In the genomic region with DNA sequence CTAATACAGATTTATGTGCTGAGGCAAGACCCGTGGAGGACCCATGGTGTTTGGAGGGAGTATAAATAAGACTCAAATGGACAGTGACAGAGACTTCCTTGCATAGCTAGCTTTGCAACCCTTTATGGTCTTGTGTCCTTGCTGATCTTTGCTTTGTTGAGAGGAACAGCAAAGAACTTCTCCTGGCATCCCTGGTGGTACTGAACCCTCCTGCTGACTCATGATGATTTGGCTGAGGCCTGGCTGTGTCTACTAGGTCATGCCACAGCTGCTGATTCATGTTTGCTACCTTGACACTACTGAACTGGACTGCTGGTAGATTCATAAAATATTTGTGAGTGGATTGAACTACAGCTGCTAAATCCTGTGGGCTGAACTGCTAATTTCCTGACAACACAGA, we compare ENCODE assay signal across 26 mouse cellular contexts.
DNase-seq lines count a peak whose midpoint lies in the region; ATAC-seq lines count a peak whose summit lies in the region.
"Had no signal": no experiment of that assay in that cellular context is flagged by ENCODE, and none has a peak within 500 bp of the region (broad histone marks: within the 10 kb centered on the region; RNA-seq: fewer than 3 reads in every experiment).

No protein-coding gene starts in this region.

- no peak overlapping the region for H3K27ac ChIP-seq in liver, embryonic 15.5 days (replicated peaks)
- no peak overlapping the region for H3K27ac ChIP-seq in liver, embryonic 11.5 days (ENCODE audit: low read depth, low read length)
- H3K27ac ChIP-seq: embryonic facial prominence, embryonic 10.5 days; embryonic facial prominence, embryonic 15.5 days; forebrain, embryonic 15.5 days; gastrocnemius, adult 2 months; hindbrain, embryonic 10.5 days; intestine, embryonic 15.5 days; kidney, postnatal 0 days; limb, embryonic 13.5 days; midbrain, embryonic 12.5 days; neural tube, embryonic 13.5 days had no signal

- H3K4me1 ChIP-seq in liver, embryonic 15.5 days (replicated peaks), result no peaks in the 10 kb centered on the region
- H3K4me1 ChIP-seq in liver, embryonic 11.5 days (replicated peaks; ENCODE audit: control insufficient read depth, insufficient read depth, low read length), result no peaks in the 10 kb centered on the region
- H3K4me1 ChIP-seq: embryonic facial prominence, embryonic 10.5 days; embryonic facial prominence, embryonic 15.5 days; forebrain, embryonic 15.5 days; hindbrain, embryonic 10.5 days; intestine, embryonic 15.5 days; limb, embryonic 13.5 days; midbrain, embryonic 12.5 days; neural tube, embryonic 13.5 days had no signal

- H3K4me2 ChIP-seq in liver, embryonic 15.5 days, result no peak overlapping the region
- H3K4me2 ChIP-seq in liver, embryonic 11.5 days, result no peak overlapping the region
- H3K4me2 ChIP-seq: embryonic facial prominence, embryonic 15.5 days; forebrain, embryonic 15.5 days; intestine, embryonic 15.5 days; limb, embryonic 13.5 days; midbrain, embryonic 12.5 days; neural tube, embryonic 13.5 days had no signal

- H3K9me3 ChIP-seq in liver, embryonic 15.5 days (replicated peaks), result no peaks in the 10 kb centered on the region
- H3K9me3 ChIP-seq in liver, embryonic 11.5 days (ENCODE audit: control insufficient read depth, low read length), result no peaks in the 10 kb centered on the region
- H3K9me3 ChIP-seq: embryonic facial prominence, embryonic 10.5 days; embryonic facial prominence, embryonic 15.5 days; forebrain, embryonic 15.5 days; G1E; hindbrain, embryonic 10.5 days; intestine, embryonic 15.5 days; limb, embryonic 13.5 days; megakaryocyte, embryonic 14.5 days; midbrain, embryonic 12.5 days; neural tube, embryonic 13.5 days had no signal

- no peaks in the 10 kb centered on the region for H3K27me3 ChIP-seq in liver, embryonic 15.5 days
- no peaks in the 10 kb centered on the region for H3K27me3 ChIP-seq in liver, embryonic 11.5 days (replicated peaks; ENCODE audit: control insufficient read depth, insufficient read depth, low read length)
- H3K27me3 ChIP-seq: embryonic facial prominence, embryonic 15.5 days; forebrain, embryonic 15.5 days; intestine, embryonic 15.5 days; limb, embryonic 13.5 days; megakaryocyte, embryonic 14.5 days; midbrain, embryonic 12.5 days; Patski had no signal

- 42% methylated on average over 1 of the region's 1 CpGs for WGBS in liver, embryonic 15.5 days (ENCODE audit: insufficient replicate concordance)
- WGBS in liver, embryonic 11.5 days, result 53% methylated on average over 1 of the region's 1 CpGs

- 0 out of 2 replicates have a peak, but pooled peaks have one; percentile 40 for ATAC-seq in liver, embryonic 15.5 days (ENCODE audit: insufficient read depth)
- no peak for ATAC-seq in liver, embryonic 11.5 days (replicated peaks; ENCODE audit: low FRiP score)
- 0 out of 2 replicates have a peak, but pooled peaks have one; percentile 52 for ATAC-seq in erythroblast, adult 5-6 weeks (replicated peaks; ENCODE audit: low FRiP score, poor library complexity, severe bottlenecking)
- ATAC-seq: forebrain, embryonic 15.5 days; hindbrain, embryonic 16.5 days; intestine, embryonic 15.5 days; Patski had no signal

- no peak overlapping the region for H3K4me3 ChIP-seq in liver, embryonic 15.5 days (replicated peaks)
- H3K4me3 ChIP-seq in liver, embryonic 11.5 days (ENCODE audit: low read depth, low read length), result no peak overlapping the region
- H3K4me3 ChIP-seq: embryonic facial prominence, embryonic 10.5 days; embryonic facial prominence, embryonic 15.5 days; forebrain, embryonic 15.5 days; gastrocnemius, adult 2 months; hindbrain, embryonic 10.5 days; intestine, embryonic 15.5 days; limb, embryonic 13.5 days; megakaryocyte, embryonic 14.5 days; midbrain, embryonic 12.5 days; neural tube, embryonic 13.5 days had no signal

- H3K9ac ChIP-seq in liver, embryonic 15.5 days, result no peak overlapping the region
- no peak overlapping the region for H3K9ac ChIP-seq in liver, embryonic 11.5 days (ENCODE audit: low read depth, low read length)
- H3K9ac ChIP-seq: embryonic facial prominence, embryonic 15.5 days; forebrain, embryonic 15.5 days; intestine, embryonic 15.5 days; limb, embryonic 13.5 days; midbrain, embryonic 12.5 days; neural tube, embryonic 13.5 days had no signal

- no peak for DNase-seq in liver, embryonic 11.5 days (ENCODE audit: low spot score)
- peak; percentile 55 for DNase-seq in adrenal gland, adult 8-10 months
- no peak for DNase-seq in gastrocnemius, postnatal 4 days (ENCODE audit: low spot score in 2 of 2)
- DNase-seq in right cerebral cortex, postnatal 10 days (ENCODE audit: low spot score in 2 of 2), result no peak
- DNase-seq: cerebellum, adult 2 months; cerebellum, postnatal 14 days; gastrocnemius, adult 2 months; heart, postnatal 14 days; kidney, adult 8-10 months; kidney, postnatal 4 days; lung, postnatal 36 days had no signal

- H3K36me3 ChIP-seq in liver, embryonic 15.5 days (replicated peaks), result no peaks in the 10 kb centered on the region
- no peaks in the 10 kb centered on the region for H3K36me3 ChIP-seq in liver, embryonic 11.5 days (ENCODE audit: control insufficient read depth, insufficient read depth, low read length)
- H3K36me3 ChIP-seq: embryonic facial prominence, embryonic 10.5 days; embryonic facial prominence, embryonic 15.5 days; forebrain, embryonic 15.5 days; G1E; hindbrain, embryonic 10.5 days; intestine, embryonic 15.5 days; limb, embryonic 13.5 days; midbrain, embryonic 12.5 days; neural tube, embryonic 13.5 days had no signal
